Mouse (Mus musculus) midbrain, postnatal 0 days (tissue): Measurements from ENCODE around the gene Agtr1a. TPM values are rescaled to one million over a fixed set of nuclear protein-coding genes. Genes with fewer than 3 reads are reported as not detected.

Experiments
- ATAC-seq: fragments of 200-750 bp; cut with Nextera tagmentation; 2 replicates; pipeline ENCODE4 v1.8.0; 2017; ENCODE audit warnings: moderate number of reproducible peaks, mild to moderate bottlenecking, moderate TSS enrichment, moderate library complexity; ENCODE audit not compliant: low FRiP score
- DNase-seq: peaks from one replicate; pipeline ENCODE4 v3.0.0-alpha.2; 2015; ENCODE audit warnings: low spot score
- H3K27ac ChIP-seq: fragments of 300-500 bp; sonication (generic); 2 replicates; pipeline ENCODE4 v1.5.1; 2014; ENCODE audit warnings: low read depth, mild to moderate bottlenecking, low read length, mixed read lengths
- H3K27me3 ChIP-seq: fragments of 300-500 bp; sonication (generic); 2 replicates; pipeline ENCODE4 v1.6.1; 2014; ENCODE audit warnings: low read length, control low read depth, mixed read lengths; ENCODE audit not compliant: insufficient read depth
- H3K36me3 ChIP-seq: fragments of 300-500 bp; sonication (generic); 2 replicates; pipeline ENCODE4 v1.6.1; 2014; ENCODE audit warnings: low read length, control low read depth, mixed read lengths; ENCODE audit not compliant: insufficient read depth
- H3K4me1 ChIP-seq: fragments of 300-500 bp; sonication (generic); 2 replicates; pipeline ENCODE4 v1.6.1; 2014; ENCODE audit warnings: mild to moderate bottlenecking, control low read depth, antibody characterized with exemption, low read length, mixed read lengths; ENCODE audit not compliant: insufficient read depth
- H3K4me2 ChIP-seq: fragments of 300-500 bp; sonication (generic); 2 replicates; pipeline ENCODE4 v1.6.1; 2014; ENCODE audit warnings: low read depth, mild to moderate bottlenecking, low read length, mixed read lengths; ENCODE audit not compliant: poor library complexity, severe bottlenecking
- H3K4me3 ChIP-seq: fragments of 300-500 bp; sonication (generic); 2 replicates; pipeline ENCODE4 v1.5.1; 2014; ENCODE audit warnings: low read depth, mild to moderate bottlenecking, low read length, moderate library complexity
- H3K9ac ChIP-seq: fragments of 300-500 bp; sonication (generic); replicated peaks from 2 replicates; pipeline ENCODE4 v1.6.1; 2014; ENCODE audit warnings: mild to moderate bottlenecking, low read length, moderate library complexity, mixed read lengths; ENCODE audit not compliant: poor library complexity, severe bottlenecking
- H3K9me3 ChIP-seq: fragments of 300-500 bp; sonication (generic); 2 replicates; pipeline ENCODE4 v1.6.1; 2016; ENCODE audit warnings: low read length, control low read depth
- CTCF ChIP-seq: IDR thresholded peaks from 2 replicates; pipeline ENCODE4 v1.5.1; 2016; ENCODE audit warnings: antibody characterized with exemption, mild to moderate bottlenecking
- WGBS: fragments of 180-500 bp; shearing (Covaris S2); extraction: QIAGEN DNeasy Blood & Tissue Kit; methylation state at CpG from one replicate; pipeline ENCODE4 v1.1.7; 2014; 5-methylcytosine and 5-hydroxymethylcytosine counted together
- polyA plus RNA-seq: library from polyadenylated mRNA; unstranded; fragments of >200 nt; fragmentation: Nextera tagmentation; extraction: Ambion mirVana; gene quantifications from 2 replicates; pipeline ENCODE4 v1.2.1, GENCODE M21; 2015
- total RNA-seq: library from RNA; depleted of rRNA; stranded (reverse); fragments of >200 nt; gene quantifications from 2 replicates; pipeline ENCODE4 v1.2.3, GENCODE M21; 2014; rRNA removed

The Agtr1a gene
- total and polyA plus RNA-seq, 2 experiments from 2014 or later = 0.55 to 0.70 TPM

GRCm38 (mm10) chr13:30398852-30399251 is 62.6 kb downstream of the Agtr1a start:
- no peak for DNase-seq
- Histone ChIP-seq H3K4me2 (no peak overlapping the region), H3K36me3 (no peaks in the 10 kb centered on the region), H3K4me1 (no peaks in the 10 kb centered on the region), H3K4me3 (no peak overlapping the region), H3K27ac (no peak overlapping the region), H3K27me3 (no peaks in the 10 kb centered on the region), H3K9ac (no peak overlapping the region), H3K9me3 (no peaks in the 10 kb centered on the region)
- no peak for ATAC-seq
- WGBS = 97% methylated on average over 3 of the region's 3 CpGs
- no peak for TF ChIP-seq CTCF

GRCm38 (mm10) chr13:30400621-30401020 is 64.4 kb downstream of the Agtr1a start:
- no peak overlapping the region for H3K9ac ChIP-seq
- no peaks in the 10 kb centered on the region for H3K27me3 ChIP-seq
- no peaks in the 10 kb centered on the region for H3K36me3 ChIP-seq
- TF ChIP-seq CTCF = no peak
- no peak overlapping the region for H3K4me2 ChIP-seq
- H3K9me3 ChIP-seq = no peaks in the 10 kb centered on the region
- DNase-seq (peak; percentile 2), ATAC-seq (peak; percentile 7; the same call in 1 of the 2 replicates)
- no peak overlapping the region for H3K4me3 ChIP-seq
- 49% methylated on average over 8 of the region's 8 CpGs for WGBS
- H3K4me1 ChIP-seq = no peaks in the 10 kb centered on the region
- no peak overlapping the region for H3K27ac ChIP-seq

- 73% methylated on average over 3 of the region's 3 CpGs for WGBS
- no peak overlapping the region for H3K27ac ChIP-seq
- no peak overlapping the region for H3K9ac ChIP-seq
- no peak for DNase-seq
- no peaks in the 10 kb centered on the region for H3K27me3 ChIP-seq
- no peak overlapping the region for H3K4me3 ChIP-seq
- ATAC-seq = no peak
- H3K36me3 ChIP-seq = no peaks in the 10 kb centered on the region
- H3K4me1 ChIP-seq = no peaks in the 10 kb centered on the region
- TF ChIP-seq CTCF = no peak
- no peak overlapping the region for H3K4me2 ChIP-seq
- H3K9me3 ChIP-seq = no peaks in the 10 kb centered on the region
Measured at GRCm38 (mm10) chr13:30403874-30404273, 67.6 kb downstream of the Agtr1a start.

- Histone ChIP-seq H3K27me3 (no peaks in the 10 kb centered on the region), H3K4me1 (no peaks in the 10 kb centered on the region), H3K4me2 (no peak overlapping the region), H3K4me3 (no peak overlapping the region), H3K9me3 (no peaks in the 10 kb centered on the region), H3K9ac (no peak overlapping the region), H3K27ac (no peak overlapping the region), H3K36me3 (no peaks in the 10 kb centered on the region)
- no peak for ATAC-seq
- DNase-seq = no peak
- 84% methylated on average over 5 of the region's 5 CpGs for WGBS
- no peak for TF ChIP-seq CTCF
Measured at GRCm38 (mm10) chr13:30418611-30419010, 82.4 kb downstream of the Agtr1a start.

- Histone ChIP-seq H3K4me3 (no peak overlapping the region), H3K9me3 (no peaks in the 10 kb centered on the region), H3K36me3 (no peaks in the 10 kb centered on the region), H3K9ac (no peak overlapping the region), H3K4me1 (no peaks in the 10 kb centered on the region), H3K27ac (no peak overlapping the region), H3K27me3 (no peaks in the 10 kb centered on the region), H3K4me2 (no peak overlapping the region)
- DNase-seq = no peak
- 91% methylated on average over 4 of the region's 4 CpGs for WGBS
- no peak for TF ChIP-seq CTCF
- no peak for ATAC-seq
Measured at GRCm38 (mm10) chr13:30427008-30427407, 90.8 kb downstream of the Agtr1a start.

- no peaks in the 10 kb centered on the region for H3K27me3 ChIP-seq
- TF ChIP-seq CTCF = no peak
- no peaks in the 10 kb centered on the region for H3K4me1 ChIP-seq
- no peak overlapping the region for H3K9ac ChIP-seq
- H3K9me3 ChIP-seq = no peaks in the 10 kb centered on the region
- DNase-seq (no peak), ATAC-seq (no peak)
- no peak overlapping the region for H3K27ac ChIP-seq
- no peak overlapping the region for H3K4me2 ChIP-seq
- WGBS = 90% methylated on average over 1 of the region's 1 CpGs
- H3K4me3 ChIP-seq = no peak overlapping the region
- H3K36me3 ChIP-seq = no peaks in the 10 kb centered on the region
Measured at GRCm38 (mm10) chr13:30427436-30427835, 91.2 kb downstream of the Agtr1a start.

Other genes starting within 250 kb of the Agtr1a start
- 1.4 TPM in 2 replicates for gene Mboat1, start 200.0 kb upstream of the Agtr1a start, total RNA-seq
- gene Mboat1, start 200.0 kb upstream of the Agtr1a start, polyA plus RNA-seq = 1.7 and 2.3 TPM in 2 replicates
- 201 and 202 TPM in 2 replicates for gene Uqcrfs1, start 208.9 kb downstream of the Agtr1a start, total RNA-seq
- gene Uqcrfs1, start 208.9 kb downstream of the Agtr1a start, polyA plus RNA-seq = 344 and 349 TPM in 2 replicates